Mouse (Mus musculus) CH12.LX (cell line): ENCODE data around the gene Fgfr2.

ENCODE experiments used
- CHD1 ChIP-seq: IDR thresholded peaks from 2 replicates; pipeline ENCODE4 v1.6.1; 2012; ENCODE audit warnings: low read depth, low read length, improper control_type of control experiment, inconsistent platforms
- CTCF ChIP-seq, 2 experiments: IDR thresholded peaks in 1 of 2; conservative IDR thresholded peaks in 1 of 2; 2 replicates each; pipeline ENCODE4 v1.5.1; 2011 to 2012; ENCODE audit warnings: low read depth in 2 of 2, low read length in 2 of 2, improper control_type of control experiment in 1 of 2, inconsistent platforms in 1 of 2, mild to moderate bottlenecking in 1 of 2, moderate library complexity in 1 of 2
- E2F4 ChIP-seq: IDR thresholded peaks from 2 replicates; pipeline ENCODE4 v1.6.1; 2011; ENCODE audit warnings: low read depth, low read length, improper control_type of control experiment; ENCODE audit not compliant: insufficient replicate concordance
- ELF1 ChIP-seq: IDR thresholded peaks from 2 replicates; pipeline ENCODE4 v1.6.1; 2014; ENCODE audit warnings: low read depth, mild to moderate bottlenecking, inconsistent platforms, low read length, improper control_type of control experiment
- EP300 ChIP-seq: IDR thresholded peaks from 2 replicates; pipeline ENCODE4 v1.6.1; 2011; ENCODE audit warnings: low read length, improper control_type of control experiment
- NRF1 ChIP-seq: IDR thresholded peaks from 2 replicates; pipeline ENCODE4 v1.6.1; 2014; ENCODE audit warnings: low read depth, mild to moderate bottlenecking, inconsistent platforms, low read length, improper control_type of control experiment, moderate library complexity
- POLR2A ChIP-seq: IDR thresholded peaks from 2 replicates; pipeline ENCODE4 v1.6.1; 2011; ENCODE audit warnings: low read depth, mild to moderate bottlenecking, improper control_type of control experiment, low read length
- POLR2AphosphoS2 ChIP-seq: IDR thresholded peaks from 2 replicates; pipeline ENCODE4 v1.6.1; 2011; ENCODE audit warnings: low read depth, low read length, improper control_type of control experiment
- RAD21 ChIP-seq: IDR thresholded peaks from 2 replicates; pipeline ENCODE4 v1.6.1; 2011; ENCODE audit warnings: low read depth, mild to moderate bottlenecking, low read length, improper control_type of control experiment, moderate library complexity
- RCOR1 ChIP-seq: conservative IDR thresholded peaks from 2 replicates; pipeline ENCODE4 v1.6.1; 2012; ENCODE audit warnings: low read depth, mild to moderate bottlenecking, inconsistent platforms, low read length, improper control_type of control experiment
- SIN3A ChIP-seq: IDR thresholded peaks from 2 replicates; pipeline ENCODE4 v1.6.1; 2012; ENCODE audit warnings: low read length, improper control_type of control experiment, inconsistent platforms

- TF ChIP-seq POLR2AphosphoS2 (no peak), RAD21 (no peak), RCOR1 (no peak), EP300 (no peak), NRF1 (no peak), CTCF (conservative IDR thresholded peaks at IDR 0.05 in 1 of 2, IDR thresholded peaks at IDR 0.05 in 1 of 2; ENCODE audit: low read depth in 2 of 2, low read length in 2 of 2) (no peak), ELF1 (no peak), SIN3A (no peak), POLR2A (no peak), E2F4 (no peak), CHD1 (no peak)
Observed at GRCm38 (mm10) chr7:133164770-133165169, 41.6 kb upstream of the Fgfr2 start.
